Mouse (Mus musculus) pancreas, adult 10 weeks (tissue): ENCODE results near the gene Olfr1052. TPM values are rescaled to one million over a fixed set of nuclear protein-coding genes. Genes with fewer than 3 reads are reported as not detected.

ENCODE experiments used
- polyA plus RNA-seq: library from polyadenylated mRNA; stranded (reverse); fragments of 350-450 nt; fragmentation: Illumina TruSeq; extraction: RNeasy Lipid Tissue Mini Kit (QIAGEN cat#74804); gene quantifications from one replicate; pipeline ENCODE4 v1.2.3, GENCODE M21; 2015; ENCODE audit warnings: low read depth, low replicate concordance; ENCODE audit not compliant: insufficient read depth

Gene Olfr1052
- polyA plus RNA-seq = not detected

GRCm38 (mm10) chr2:86292155-86292554 lies at the start of gene Olfr1052:
Olfr1052 (plus strand) TSS chr2:86292455.

GRCm38 (mm10) chr2:86258228-86258627 lies 34.0 kb upstream of the Olfr1052 start, which contains the start of gene Olfr1049:
Olfr1049 (minus strand) TSS chr2:86258328.

DNA sequence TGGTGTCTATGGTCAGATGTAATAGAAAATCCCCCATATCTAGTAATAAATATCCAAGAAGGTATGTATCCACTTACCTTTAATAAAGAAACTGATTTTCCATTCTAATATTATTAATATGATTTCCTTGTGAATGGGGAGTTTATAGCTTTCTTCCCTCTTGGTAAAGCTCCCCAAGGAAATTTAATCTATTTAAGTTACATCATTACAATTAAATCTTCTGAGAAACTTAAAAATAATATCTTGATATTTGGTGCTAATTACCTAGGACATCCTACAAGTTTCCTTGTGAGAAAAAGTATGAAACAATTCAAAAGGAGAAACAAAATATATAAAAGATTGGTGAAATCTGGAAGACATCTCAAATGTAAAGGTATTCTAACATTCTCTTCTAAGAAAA lies 13.3 kb upstream of the Olfr1052 start, which contains the start of gene Olfr1051:
TSS of gene Olfr1051 (minus strand) at position 101 of the 400 bp plus-strand sequence.

GRCm38 (mm10) chr2:86315184-86315583 lies 22.9 kb downstream of the Olfr1052 start, which contains the start of gene Olfr1053:
Olfr1053 (minus strand) TSS chr2:86315284.

GRCm38 (mm10) chr2:86335333-86335732 lies 43.1 kb downstream of the Olfr1052 start, which contains the start of gene Olfr1054:
Olfr1054 (minus strand) TSS chr2:86335433.

Other genes with a start within 250 kb of the Olfr1052 start
- 0.17 TPM for gene Olfr1034, start 246.6 kb upstream of the Olfr1052 start, polyA plus RNA-seq
- not detected for gene Olfr1036, start 218.5 kb upstream of the Olfr1052 start, polyA plus RNA-seq
- gene Olfr1037, start 205.1 kb upstream of the Olfr1052 start, polyA plus RNA-seq = not detected
- not detected for gene Olfr1039, start 156.5 kb upstream of the Olfr1052 start, polyA plus RNA-seq
- not detected for gene Olfr1040, start 145.7 kb upstream of the Olfr1052 start, polyA plus RNA-seq
- gene Olfr1042, start 130.6 kb upstream of the Olfr1052 start, polyA plus RNA-seq = not detected
- gene Olfr1043, start 124.9 kb upstream of the Olfr1052 start, polyA plus RNA-seq = not detected
- gene Olfr1044, start 114.6 kb upstream of the Olfr1052 start, polyA plus RNA-seq = not detected
- not detected for gene Olfr52, start 106.8 kb upstream of the Olfr1052 start, polyA plus RNA-seq
- gene Olfr1045, start 89.4 kb upstream of the Olfr1052 start, polyA plus RNA-seq = not detected
- gene Olfr1046, start 73.1 kb upstream of the Olfr1052 start, polyA plus RNA-seq = not detected
- gene Olfr1047, start 61.1 kb upstream of the Olfr1052 start, polyA plus RNA-seq = not detected
- gene Olfr1048, start 52.2 kb upstream of the Olfr1052 start, polyA plus RNA-seq = not detected
- not detected for gene Olfr1049, start 34.1 kb upstream of the Olfr1052 start, polyA plus RNA-seq
- not detected for gene Olfr1051, start 13.4 kb upstream of the Olfr1052 start, polyA plus RNA-seq
- not detected for gene Olfr1053, start 22.8 kb downstream of the Olfr1052 start, polyA plus RNA-seq
- gene Olfr1054, start 43.0 kb downstream of the Olfr1052 start, polyA plus RNA-seq = not detected
- not detected for gene Olfr1055, start 57.8 kb downstream of the Olfr1052 start, polyA plus RNA-seq
- not detected for gene Olfr1056, start 70.0 kb downstream of the Olfr1052 start, polyA plus RNA-seq
- gene Olfr1057, start 85.9 kb downstream of the Olfr1052 start, polyA plus RNA-seq = not detected
- not detected for gene Olfr1058, start 96.1 kb downstream of the Olfr1052 start, polyA plus RNA-seq
- gene Olfr1061, start 121.6 kb downstream of the Olfr1052 start, polyA plus RNA-seq = not detected
- not detected for gene Olfr1062, start 134.3 kb downstream of the Olfr1052 start, polyA plus RNA-seq
- gene Olfr1065, start 158.1 kb downstream of the Olfr1052 start, polyA plus RNA-seq = not detected
- gene Olfr1066, start 163.8 kb downstream of the Olfr1052 start, polyA plus RNA-seq = not detected
- not detected for gene Olfr228, start 194.9 kb downstream of the Olfr1052 start, polyA plus RNA-seq
- not detected for gene Olfr1076, start 216.0 kb downstream of the Olfr1052 start, polyA plus RNA-seq